Mouse (Mus musculus) right cerebral cortex, postnatal 25 days (tissue): ENCODE measurements around the gene Car8.
"Not testable (repeated sequence)": the region's sequence is repeated elsewhere in the genome, so short reads cannot be mapped to it uniquely, and the experiment has no call there.

Experiments
- DNase-seq: peaks from one replicate; pipeline ENCODE4 v3.0.0; 2022

Gene Car8

GRCm38 (mm10) chr4:8201631-8202030 lies 37.2 kb downstream of the Car8 start:
- no peak for DNase-seq

GRCm38 (mm10) chr4:8200081-8200480 lies 38.8 kb downstream of the Car8 start:
- DNase-seq = no peak

GRCm38 (mm10) chr4:8198033-8198432 lies 40.8 kb downstream of the Car8 start:
- no peak for DNase-seq

- DNase-seq = no peak
Measured at GRCm38 (mm10) chr4:8190441-8190840, 48.4 kb downstream of the Car8 start.

DNA sequence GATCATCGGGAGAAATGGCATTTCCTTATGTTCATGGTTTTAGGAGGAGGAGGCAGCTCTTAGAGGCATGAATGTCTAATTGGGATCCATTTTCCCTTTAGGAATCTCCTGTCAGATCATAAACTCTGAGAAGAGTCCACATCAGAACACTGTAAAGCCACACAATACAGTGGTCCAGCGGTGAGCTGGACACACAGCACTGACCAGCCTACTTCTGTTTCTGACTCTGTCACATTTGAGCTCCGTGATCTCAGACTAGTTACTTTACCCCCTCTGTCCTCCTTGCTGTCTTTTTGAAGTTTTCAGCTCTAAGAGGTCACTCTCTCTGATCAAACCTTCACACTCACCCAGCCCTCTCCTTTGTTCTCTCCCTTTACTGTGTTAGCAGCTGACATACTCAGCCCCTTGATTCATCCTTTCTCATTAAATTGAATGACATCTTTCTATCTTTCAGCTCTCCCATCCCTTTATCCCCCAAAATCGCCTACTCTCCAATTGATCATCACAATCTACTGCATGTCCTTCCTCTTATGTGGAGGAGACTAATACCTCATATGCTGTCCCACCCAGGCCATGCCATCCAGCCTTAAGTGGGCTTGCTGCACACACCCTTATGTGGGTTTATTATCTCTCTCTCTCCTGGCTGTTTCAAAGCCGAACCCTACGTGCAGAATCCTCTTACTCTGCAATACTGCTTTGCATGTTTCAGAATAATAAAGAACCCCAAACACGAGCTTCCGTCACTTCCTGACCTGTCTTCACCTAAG lies 51.7 kb downstream of the Car8 start:
- no peak for DNase-seq

- DNase-seq = no peak
Measured at GRCm38 (mm10) chr4:8180576-8180975, 58.3 kb downstream of the Car8 start.

GRCm38 (mm10) chr4:8154589-8155198 lies 84.1 kb downstream of the Car8 start:
- no peak for DNase-seq

DNA sequence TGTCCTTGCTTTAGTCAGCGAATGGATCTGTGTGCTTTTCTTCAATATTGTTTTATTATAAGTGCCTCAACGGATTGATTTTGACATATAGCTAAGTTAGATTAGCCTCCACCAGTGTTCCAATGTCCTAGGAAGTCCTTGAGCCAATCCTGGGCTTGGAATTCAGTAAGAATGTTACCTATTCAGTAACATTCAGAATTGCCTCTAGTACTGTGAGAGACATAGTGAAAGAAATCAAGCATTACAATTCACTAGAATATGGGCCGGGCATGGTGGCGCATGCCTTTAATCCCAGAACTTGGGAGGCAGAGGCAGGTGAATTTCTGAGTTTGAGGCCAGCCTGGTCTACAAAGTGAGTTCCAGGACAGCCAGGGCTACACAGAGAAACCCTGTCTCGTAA lies 84.9 kb downstream of the Car8 start:
- DNase-seq = not testable (repeated sequence)

- DNase-seq = no peak
Measured at GRCm38 (mm10) chr4:8137403-8137802, 101.4 kb downstream of the Car8 start.

- no peak for DNase-seq
Measured at GRCm38 (mm10) chr4:8132024-8132423, 106.8 kb downstream of the Car8 start.

DNA sequence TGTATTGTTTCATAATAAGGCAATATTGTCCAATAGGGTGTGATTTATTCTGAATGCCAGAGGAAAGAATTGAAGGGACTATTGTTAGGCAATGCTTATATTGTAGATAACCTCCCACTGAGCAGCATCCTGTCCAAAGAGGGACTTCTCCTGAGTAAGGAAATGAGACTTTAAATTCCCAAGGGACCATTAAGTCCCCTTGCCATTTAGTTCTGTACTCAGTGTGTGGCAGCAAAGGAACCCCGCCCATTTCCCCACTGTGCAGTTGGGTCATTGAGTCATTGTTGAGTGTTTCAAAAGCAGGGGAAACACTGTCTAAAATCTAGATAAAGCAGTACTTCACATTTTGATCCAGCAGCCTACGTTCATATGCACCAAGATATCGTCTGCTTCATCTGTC lies 125.3 kb downstream of the Car8 start:
- no peak for DNase-seq

GRCm38 (mm10) chr4:8111891-8112290 lies 127.0 kb downstream of the Car8 start:
- no peak for DNase-seq

DNA sequence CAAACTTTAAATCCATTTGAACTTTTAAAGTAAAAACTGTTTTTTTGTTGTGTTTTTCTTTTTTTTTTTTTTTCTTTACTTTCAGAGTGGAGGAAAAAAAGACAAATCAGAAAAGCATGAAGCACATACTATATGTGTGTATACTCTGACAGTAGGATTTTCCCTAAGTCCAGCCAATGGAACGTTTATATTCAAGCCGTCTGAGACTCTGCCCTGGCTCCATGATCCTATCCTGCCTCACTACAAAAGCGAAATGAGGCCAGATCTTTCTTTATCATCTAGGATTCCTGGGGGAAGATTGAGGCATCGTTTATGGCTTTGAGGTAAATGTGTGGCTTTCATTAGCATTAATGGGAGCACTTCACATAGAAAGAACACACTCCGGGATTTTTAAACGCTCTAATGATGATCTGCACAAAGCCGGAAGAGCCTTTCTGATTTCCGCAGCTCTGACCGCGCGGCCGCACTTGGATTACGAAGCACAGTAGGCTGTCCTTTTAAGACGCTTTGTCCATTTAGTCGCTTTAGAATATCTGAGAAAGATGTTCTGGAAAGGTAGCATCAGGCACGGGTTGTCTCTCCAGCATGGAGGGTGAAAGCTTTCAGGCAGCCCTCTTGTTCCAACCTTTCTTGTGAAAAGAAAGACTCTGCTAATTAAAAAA lies 128.8 kb downstream of the Car8 start:
- no peak for DNase-seq

DNA sequence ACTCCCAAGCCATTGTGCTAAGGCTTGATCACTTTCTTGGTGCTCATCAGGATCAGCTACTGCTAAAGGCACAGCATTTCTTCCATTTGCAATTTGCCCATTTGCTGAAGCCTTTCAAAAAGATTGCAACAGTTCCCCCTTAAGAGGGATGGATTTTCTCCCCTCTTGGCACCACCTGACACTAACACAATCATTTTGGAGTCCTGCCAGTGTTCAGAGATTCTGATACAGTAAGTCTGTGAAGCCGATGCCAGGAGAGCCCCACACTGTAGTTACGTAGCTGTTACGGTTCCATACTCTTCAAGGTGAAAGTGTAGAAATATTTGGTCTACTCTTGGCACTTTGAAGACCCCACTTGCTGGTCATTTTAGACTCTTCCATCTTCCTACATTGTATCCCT lies 137.4 kb downstream of the Car8 start:
- DNase-seq = no peak

- DNase-seq = no peak
Measured at GRCm38 (mm10) chr4:8098084-8098483, 140.8 kb downstream of the Car8 start.

- DNase-seq = no peak
Measured at GRCm38 (mm10) chr4:8097683-8098082, 141.2 kb downstream of the Car8 start.

DNA sequence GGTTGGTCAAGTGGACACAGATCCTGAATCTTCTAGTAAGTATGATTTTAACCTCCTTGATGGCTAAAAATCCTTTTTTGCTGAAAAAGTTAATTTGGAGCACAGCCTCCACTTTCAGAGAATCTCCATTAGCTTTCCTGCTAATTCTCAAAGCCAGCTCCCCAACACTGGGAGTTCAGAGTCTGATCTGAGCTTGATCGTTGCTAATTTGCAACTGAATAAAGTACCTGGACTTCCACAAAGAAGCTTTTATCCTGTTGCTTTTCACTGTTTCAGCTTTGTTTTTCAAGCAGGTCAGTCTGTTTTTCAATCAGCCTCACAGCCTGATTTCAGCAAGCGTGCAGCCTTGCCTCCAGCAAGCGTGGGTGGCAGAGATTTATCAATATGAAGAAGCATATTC lies 145.3 kb downstream of the Car8 start:
- DNase-seq = not testable (repeated sequence)
